Mouse (Mus musculus) MEL (cell line): Measurements from ENCODE around the gene Tes. TPM values are rescaled to one million over a fixed set of nuclear protein-coding genes. Genes with fewer than 3 reads are reported as not detected.

Experiments
- DNase-seq: peaks from one replicate; pipeline ENCODE4 v3.0.0; 2011; ENCODE audit warnings: low read depth, low spot score
- H3K27ac ChIP-seq: 2 replicates; pipeline ENCODE4 v1.5.1; 2012; ENCODE audit warnings: low read depth, mild to moderate bottlenecking, control low read depth, low read length, moderate library complexity; ENCODE audit not compliant: control insufficient read depth
- H3K27me3 ChIP-seq, 2 experiments: fragments of 150-350 bp in 1 of 2; sonication (generic) in 1 of 2; 2 replicates each; pipeline ENCODE4 v1.6.1; 2012; ENCODE audit warnings: low read length in 2 of 2, mild to moderate bottlenecking in 2 of 2, improper control_type of control experiment in 1 of 2, moderate library complexity in 1 of 2; ENCODE audit not compliant: insufficient read depth in 2 of 2, control insufficient read depth in 1 of 2
- H3K36me3 ChIP-seq, 2 experiments: 2 replicates each; pipeline ENCODE4 v1.6.1; 2012 to 2014; ENCODE audit warnings: low read length in 2 of 2, improper control_type of control experiment in 1 of 2, inconsistent platforms in 1 of 2, mild to moderate bottlenecking in 1 of 2; ENCODE audit not compliant: insufficient read depth in 2 of 2, control insufficient read depth in 1 of 2
- H3K4me1 ChIP-seq, 2 experiments: fragments of 150-350 bp in 1 of 2; sonication (generic) in 1 of 2; 2 replicates each; pipeline ENCODE4 v1.6.1; 2012; ENCODE audit warnings: low read length in 2 of 2, improper control_type of control experiment in 1 of 2, mild to moderate bottlenecking in 1 of 2; ENCODE audit not compliant: insufficient read depth in 2 of 2, control insufficient read depth in 1 of 2
- H3K4me3 ChIP-seq, 2 experiments: fragments of 150-350 bp in 1 of 2; sonication (generic) in 1 of 2; 2 replicates each; pipeline ENCODE4 v1.5.1; 2012; ENCODE audit warnings: low read depth in 2 of 2, low read length in 2 of 2, mild to moderate bottlenecking in 2 of 2, moderate library complexity in 2 of 2, control low read depth in 1 of 2, improper control_type of control experiment in 1 of 2; ENCODE audit not compliant: control insufficient read depth in 1 of 2, insufficient read depth in 1 of 2
- H3K79me2 ChIP-seq: 2 replicates; pipeline ENCODE4 v1.6.1; 2012; ENCODE audit warnings: mild to moderate bottlenecking, low read length, moderate library complexity; ENCODE audit not compliant: control insufficient read depth, poor library complexity, insufficient read depth
- H3K9ac ChIP-seq: 2 replicates; pipeline ENCODE4 v1.6.1; 2012; ENCODE audit warnings: low read depth, mild to moderate bottlenecking, control low read depth, low read length, moderate library complexity; ENCODE audit not compliant: control insufficient read depth, poor library complexity, severe bottlenecking
- H3K9me3 ChIP-seq: fragments of 150-350 bp; sonication (generic); replicated peaks from 2 replicates; pipeline ENCODE4 v1.6.1; 2012; ENCODE audit warnings: mild to moderate bottlenecking, low read length, improper control_type of control experiment, moderate library complexity; ENCODE audit not compliant: insufficient read depth
- CHD2 ChIP-seq: IDR thresholded peaks from 2 replicates; pipeline ENCODE4 v1.6.1; 2011; ENCODE audit warnings: low read length, improper control_type of control experiment
- ELF1 ChIP-seq: IDR thresholded peaks from 2 replicates; pipeline ENCODE4 v1.6.1; 2014; ENCODE audit warnings: low read depth, mild to moderate bottlenecking, inconsistent platforms, low read length, improper control_type of control experiment, moderate library complexity
- EP300 ChIP-seq, 2 experiments: IDR thresholded peaks; 2 replicates each; pipeline ENCODE4 v1.6.1; 2011; ENCODE audit warnings: improper control_type of control experiment in 2 of 2, low read length in 2 of 2, low read depth in 1 of 2, mild to moderate bottlenecking in 1 of 2
- GATA1 ChIP-seq: IDR thresholded peaks from 2 replicates; pipeline ENCODE4 v1.6.1; 2011; ENCODE audit warnings: low read depth, low read length, improper control_type of control experiment
- KAT2A ChIP-seq: conservative IDR thresholded peaks from 2 replicates; pipeline ENCODE4 v1.6.1; 2012; ENCODE audit warnings: low read depth, low read length, improper control_type of control experiment, inconsistent platforms
- MAFK ChIP-seq: IDR thresholded peaks from 2 replicates; pipeline ENCODE4 v1.6.1; 2011; ENCODE audit warnings: low read depth, mild to moderate bottlenecking, low read length, improper control_type of control experiment, borderline replicate concordance
- MAX ChIP-seq: IDR thresholded peaks from 2 replicates; pipeline ENCODE4 v1.6.1; 2011; ENCODE audit warnings: low read length, improper control_type of control experiment
- MAZ ChIP-seq: IDR thresholded peaks from 2 replicates; pipeline ENCODE4 v1.6.1; 2012; ENCODE audit warnings: low read depth, mild to moderate bottlenecking, inconsistent platforms, low read length, improper control_type of control experiment
- MXI1 ChIP-seq: IDR thresholded peaks from 2 replicates; pipeline ENCODE4 v1.6.1; 2011; ENCODE audit warnings: mild to moderate bottlenecking, low read depth, low read length, improper control_type of control experiment
- MYB ChIP-seq: IDR thresholded peaks from 2 replicates; pipeline ENCODE4 v1.6.1; 2011; ENCODE audit warnings: mild to moderate bottlenecking, low read depth, low read length, improper control_type of control experiment
- MYC ChIP-seq: IDR thresholded peaks from 2 replicates; pipeline ENCODE4 v1.6.1; 2011; ENCODE audit warnings: low read depth, mild to moderate bottlenecking, low read length, improper control_type of control experiment, moderate library complexity
- NELFE ChIP-seq: IDR thresholded peaks from 2 replicates; pipeline ENCODE4 v1.6.1; 2011; ENCODE audit warnings: low read depth, low read length, improper control_type of control experiment
- POLR2A ChIP-seq, 2 experiments: IDR thresholded peaks; 2 replicates each; pipeline ENCODE4 v1.6.1; 2011 to 2012; ENCODE audit warnings: low read length in 2 of 2, mild to moderate bottlenecking in 2 of 2, control low read depth in 1 of 2, improper control_type of control experiment in 1 of 2, low read depth in 1 of 2, moderate library complexity in 1 of 2; ENCODE audit not compliant: control insufficient read depth in 1 of 2, insufficient read depth in 1 of 2, poor library complexity in 1 of 2
- POLR2AphosphoS2 ChIP-seq: IDR thresholded peaks from 2 replicates; pipeline ENCODE4 v1.6.1; 2011; ENCODE audit warnings: low read length, improper control_type of control experiment
- POLR2AphosphoS5 ChIP-seq: IDR thresholded peaks from 2 replicates; pipeline ENCODE4 v1.6.1; 2012; ENCODE audit warnings: low read depth, borderline replicate concordance, mild to moderate bottlenecking, inconsistent platforms, low read length, moderate library complexity, mixed read lengths
- RAD21 ChIP-seq: IDR thresholded peaks from 2 replicates; pipeline ENCODE4 v1.6.1; 2011; ENCODE audit warnings: mild to moderate bottlenecking, low read depth, low read length, improper control_type of control experiment
- RCOR1 ChIP-seq: IDR thresholded peaks from 2 replicates; pipeline ENCODE4 v1.6.1; 2012; ENCODE audit warnings: low read depth, mild to moderate bottlenecking, inconsistent platforms, low read length, improper control_type of control experiment
- SIN3A ChIP-seq: IDR thresholded peaks from 2 replicates; pipeline ENCODE4 v1.6.1; 2012; ENCODE audit warnings: low read length, improper control_type of control experiment, inconsistent platforms
- TBP ChIP-seq: IDR thresholded peaks from 2 replicates; pipeline ENCODE4 v1.8.0; 2011; ENCODE audit warnings: low read depth, low read length, improper control_type of control experiment
- TCF12 ChIP-seq: IDR thresholded peaks from 2 replicates; pipeline ENCODE4 v1.6.1; 2014; ENCODE audit warnings: low read depth, mild to moderate bottlenecking, inconsistent platforms, low read length, improper control_type of control experiment, moderate library complexity
- USF1 ChIP-seq: IDR thresholded peaks from 2 replicates; pipeline ENCODE4 v1.6.1; 2014; ENCODE audit warnings: low read depth, mild to moderate bottlenecking, inconsistent platforms, low read length, improper control_type of control experiment, moderate library complexity
- ZC3H11A ChIP-seq: IDR thresholded peaks from 2 replicates; pipeline ENCODE4 v1.6.1; 2012; ENCODE audit warnings: low read depth, mild to moderate bottlenecking, inconsistent platforms, low read length, improper control_type of control experiment
- ZNF384 ChIP-seq: IDR thresholded peaks from 2 replicates; pipeline ENCODE4 v1.6.1; 2012; ENCODE audit warnings: low read depth, mild to moderate bottlenecking, inconsistent platforms, low read length, improper control_type of control experiment
- polyA plus RNA-seq, 2 experiments: library from polyadenylated mRNA; stranded (reverse) in 1 of 2; unstranded in 1 of 2; fragments of >175 nt in 1 of 2; fragments of >200 nt in 1 of 2; gene quantifications; 2 replicates each; pipeline versions ENCODE4 v1.2.1 to v1.2.4; 2012; ENCODE audit warnings: low replicate concordance in 2 of 2, low read depth in 1 of 2; ENCODE audit not compliant: insufficient read length in 2 of 2, insufficient read depth in 1 of 2, missing spikeins in 1 of 2
- total RNA-seq: library from RNA; depleted of rRNA; stranded (reverse); fragments of 300-350 nt; gene quantifications from 2 replicates; pipeline ENCODE4 v1.2.3, GENCODE M21; 2012

Gene Tes
- total and polyA plus RNA-seq, 3 experiments = not detected

- no peaks in the 10 kb centered on the region for H3K36me3 ChIP-seq
- no peak overlapping the region for H3K27ac ChIP-seq
- H3K4me1 ChIP-seq = no peaks in the 10 kb centered on the region
- no peaks in the 10 kb centered on the region for H3K79me2 ChIP-seq
- no peak for TF ChIP-seq POLR2AphosphoS5
- no peak for TF ChIP-seq MAX
- TF ChIP-seq TCF12 = no peak
- TF ChIP-seq CHD2 = no peak
- no peak for TF ChIP-seq MYC
- no peak for TF ChIP-seq POLR2AphosphoS2
- no peak for TF ChIP-seq ZC3H11A
- no peak for TF ChIP-seq MYB
- TF ChIP-seq MAFK = no peak
- no peak for TF ChIP-seq KAT2A
- no peak for TF ChIP-seq POLR2A (IDR thresholded peaks at IDR 0.05; ENCODE audit: control insufficient read depth in 1 of 2, insufficient read depth in 1 of 2, low read depth in 1 of 2, low read length in 2 of 2, poor library complexity in 1 of 2)
- TF ChIP-seq SIN3A = no peak
- no peak for TF ChIP-seq RAD21
- no peak for TF ChIP-seq RCOR1
- no peak for TF ChIP-seq TBP
- TF ChIP-seq GATA1 = no peak
- TF ChIP-seq, all 39 proteins: peak for 0
- Histone ChIP-seq H3K4me3 (no peak overlapping the region), H3K9me3 (no peaks in the 10 kb centered on the region), H3K27me3 (no peaks in the 10 kb centered on the region), H3K9ac (no peak overlapping the region)
- no peak for DNase-seq
Measured at GRCm38 (mm10) chr6:17062366-17062765, 2.6 kb upstream of the Tes start.

- Histone ChIP-seq H3K27ac (no peak overlapping the region), H3K4me3 (no peak overlapping the region)
Measured at GRCm38 (mm10) chr6:17065791-17066169, 831 bp downstream of the Tes start.

More at GRCm38 (mm10) chr6:17065791-17066169, 831 bp downstream of the Tes start:
- H3K27me3 ChIP-seq = no peaks in the 10 kb centered on the region
- TF ChIP-seq TCF12 (no peak), MXI1 (no peak), MAZ (no peak), USF1 (no peak), RCOR1 (no peak), NELFE (no peak), GATA1 (no peak), TBP (no peak), ZNF384 (no peak), EP300 (IDR thresholded peaks at IDR 0.05; ENCODE audit: low read depth in 1 of 2, low read length in 2 of 2) (no peak), MYB (no peak), ELF1 (no peak), SIN3A (no peak), POLR2A (IDR thresholded peaks at IDR 0.05; ENCODE audit: control insufficient read depth in 1 of 2, insufficient read depth in 1 of 2, low read depth in 1 of 2, low read length in 2 of 2, poor library complexity in 1 of 2) (no peak)
- no peaks in the 10 kb centered on the region for H3K9me3 ChIP-seq
- H3K9ac ChIP-seq = no peak overlapping the region
- no peaks in the 10 kb centered on the region for H3K79me2 ChIP-seq
- no peaks in the 10 kb centered on the region for H3K36me3 ChIP-seq
- H3K4me1 ChIP-seq = no peaks in the 10 kb centered on the region
- no peak for DNase-seq
